16 mouse cellular contexts compared by ENCODE assay signal in the genomic region with DNA sequence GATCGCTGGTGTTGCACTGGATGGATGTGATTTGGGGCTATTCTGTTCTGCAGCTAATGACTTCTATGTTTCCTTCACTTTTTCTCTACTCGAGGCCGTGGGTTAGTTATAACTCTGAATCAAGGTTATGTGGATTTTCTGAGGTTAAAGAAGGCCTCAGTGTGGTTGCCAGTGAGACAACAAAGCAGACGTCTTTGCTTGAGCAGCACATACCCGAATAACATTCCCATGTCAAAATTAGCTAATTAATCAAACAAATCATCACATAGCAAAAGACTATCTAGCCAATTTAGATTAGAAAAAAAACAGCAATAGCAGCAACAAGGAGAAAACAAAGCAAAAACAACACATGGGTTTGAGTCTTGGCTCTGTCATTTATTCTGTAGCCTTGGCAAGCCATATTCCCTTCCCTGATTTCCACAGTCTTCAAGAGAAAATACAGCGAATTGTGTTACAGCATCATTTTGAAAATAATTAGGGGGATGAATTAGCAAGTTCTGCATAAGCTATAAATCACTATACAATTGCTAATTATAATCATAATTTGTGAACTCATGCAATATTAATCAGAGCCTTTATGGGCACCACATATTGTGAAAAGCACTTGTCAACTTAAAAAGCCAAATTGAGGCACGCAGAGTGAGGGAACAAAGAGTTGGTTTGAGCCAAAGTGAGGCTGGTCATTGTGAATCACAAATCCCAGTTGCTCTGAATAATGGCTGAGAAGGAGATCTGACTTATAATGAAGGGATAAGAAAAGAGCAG.
DNase-seq lines count a peak whose midpoint lies in the region; ATAC-seq and TF ChIP-seq lines count a peak whose summit lies in the region.
"Had no signal": no experiment of that assay in that cellular context is flagged by ENCODE, and none has a peak within 500 bp of the region (broad histone marks: within the 10 kb centered on the region; RNA-seq: fewer than 3 reads in every experiment).

No protein-coding gene starts in this region.

- H3K4me3 ChIP-seq in hindbrain, embryonic 10.5 days = no peak overlapping the region
- no peak overlapping the region for H3K4me3 ChIP-seq in midbrain, embryonic 11.5 days (ENCODE audit: low read depth, low read length)
- no peak overlapping the region for H3K4me3 ChIP-seq in layer of hippocampus, adult 2 months
- H3K4me3 ChIP-seq: kidney, embryonic 15.5 days; liver, embryonic 15.5 days had no signal

- H3K9ac ChIP-seq in midbrain, embryonic 11.5 days (ENCODE audit: low read length) = no peak overlapping the region
- H3K9ac ChIP-seq: kidney, embryonic 15.5 days; liver, embryonic 15.5 days had no signal

- intact Hi-C loops in gastrocnemius, postnatal 14 days (cut with DNase I; ENCODE audit: low total_unique reads) = no loop called here

- ATAC-seq in midbrain, embryonic 11.5 days (ENCODE audit: low FRiP score) = peak; percentile 84
- ATAC-seq in frontal cortex, adult (ENCODE audit: low TSS enrichment) = no peak
- ATAC-seq: activated CD4-positive, CD25-positive, alpha-beta regulatory T cell, adult 4 months had no signal

- peak; percentile 2 for DNase-seq in retina, postnatal 1 day
- DNase-seq in retina, embryonic 14.5 days (ENCODE audit: low spot score) = no peak
- no peak for DNase-seq in hindbrain, embryonic 10.5 days (ENCODE audit: low spot score)
- DNase-seq in midbrain, embryonic 11.5 days (ENCODE audit: low spot score, missing footprints) = peak; percentile 86
- DNase-seq in gastrocnemius, postnatal 14 days = no peak
- DNase-seq in layer of hippocampus, adult 2 months (ENCODE audit: low spot score in 2 of 2) = no peak
- DNase-seq in spleen, postnatal 4 days (ENCODE audit: low spot score in 2 of 2) = no peak
- DNase-seq: cerebellum, postnatal 10 days; heart, postnatal 4 days; left cerebral cortex, postnatal 4 days; thymus, postnatal 36 days had no signal

- H3K9me3 ChIP-seq in hindbrain, embryonic 10.5 days = no peaks in the 10 kb centered on the region
- H3K9me3 ChIP-seq in midbrain, embryonic 11.5 days (ENCODE audit: control insufficient read depth, low read length) = no peaks in the 10 kb centered on the region
- H3K9me3 ChIP-seq: kidney, embryonic 15.5 days; liver, embryonic 15.5 days had no signal

- TF ChIP-seq CTCF in layer of hippocampus, adult 2 months (conservative IDR thresholded peaks at IDR 0.05) = no peak

- 59% methylated on average over 7 of the region's 7 CpGs for WGBS in hindbrain, embryonic 10.5 days
- 51% methylated on average over 7 of the region's 7 CpGs for WGBS in midbrain, embryonic 11.5 days

- H3K36me3 ChIP-seq in hindbrain, embryonic 10.5 days = no peaks in the 10 kb centered on the region
- H3K36me3 ChIP-seq in midbrain, embryonic 11.5 days (ENCODE audit: control insufficient read depth, insufficient read depth, low read length) = no peaks in the 10 kb centered on the region
- H3K36me3 ChIP-seq: kidney, embryonic 15.5 days; liver, embryonic 15.5 days had no signal

- H3K27me3 ChIP-seq in hindbrain, embryonic 10.5 days (ENCODE audit: insufficient read depth, poor library complexity, severe bottlenecking) = no peaks in the 10 kb centered on the region
- no peaks in the 10 kb centered on the region for H3K27me3 ChIP-seq in midbrain, embryonic 11.5 days (ENCODE audit: control insufficient read depth, insufficient read depth, low read length)
- H3K27me3 ChIP-seq: kidney, embryonic 15.5 days; liver, embryonic 15.5 days had no signal

- H3K27ac ChIP-seq in hindbrain, embryonic 10.5 days = peak overlapping the region; percentile 75
- H3K27ac ChIP-seq in midbrain, embryonic 11.5 days (ENCODE audit: low read depth, low read length) = peak overlapping the region; percentile 12; the same call in 1 of the 2 replicates
- H3K27ac ChIP-seq in layer of hippocampus, adult 2 months = no peak overlapping the region
- H3K27ac ChIP-seq: kidney, embryonic 15.5 days; liver, embryonic 15.5 days had no signal

- peaks cover 20% of the 10 kb centered on the region for H3K4me1 ChIP-seq in hindbrain, embryonic 10.5 days (replicated peaks)
- H3K4me1 ChIP-seq in midbrain, embryonic 11.5 days (ENCODE audit: control insufficient read depth, insufficient read depth, low read length) = peaks cover 5% of the 10 kb centered on the region; the same call in 1 of the 2 replicates
- H3K4me1 ChIP-seq: kidney, embryonic 15.5 days; liver, embryonic 15.5 days had no signal

- no peak overlapping the region for H3K4me2 ChIP-seq in midbrain, embryonic 11.5 days
- H3K4me2 ChIP-seq: heart, embryonic 11.5 days; kidney, embryonic 15.5 days; liver, embryonic 15.5 days had no signal

Comparison
In these comparisons a context has a peak if more than half of its experiments do, and no peak if none do; other contexts are left out.
1. DNase-seq: peak in retina, postnatal 1 day (single experiment) and midbrain, embryonic 11.5 days (single experiment); none in retina, embryonic 14.5 days (single experiment), hindbrain, embryonic 10.5 days (single experiment), gastrocnemius, postnatal 14 days (single experiment), layer of hippocampus, adult 2 months (0 of 2) and spleen, postnatal 4 days (0 of 2).